Mouse (Mus musculus) hindbrain, postnatal 0 days (tissue): ENCODE measurements around the gene Cx3cr1. TPM values are rescaled to one million over a fixed set of nuclear protein-coding genes. Genes with fewer than 3 reads are reported as not detected.

Experiments used
- ATAC-seq: fragments of 200-750 bp; cut with Nextera tagmentation; 2 replicates; pipeline ENCODE4 v1.8.0; 2017; ENCODE audit warnings: mild to moderate bottlenecking, moderate TSS enrichment, moderate library complexity
- DNase-seq: peaks from one replicate; pipeline ENCODE4 v3.0.0-alpha.2; 2015; ENCODE audit warnings: low spot score
- H3K27ac ChIP-seq: fragments of 300-500 bp; sonication (generic); 2 replicates; pipeline ENCODE4 v1.5.1; 2014; ENCODE audit warnings: mild to moderate bottlenecking
- H3K27me3 ChIP-seq: fragments of 300-500 bp; sonication (generic); 2 replicates; pipeline ENCODE4 v1.6.1; 2014; ENCODE audit warnings: low read length, mixed read lengths; ENCODE audit not compliant: insufficient read depth
- H3K36me3 ChIP-seq: fragments of 300-500 bp; sonication (generic); 2 replicates; pipeline ENCODE4 v1.6.1; 2014; ENCODE audit warnings: low read length, mixed read lengths; ENCODE audit not compliant: insufficient read depth
- H3K4me1 ChIP-seq: fragments of 300-500 bp; sonication (generic); 2 replicates; pipeline ENCODE4 v1.6.1; 2014; ENCODE audit warnings: antibody characterized with exemption, low read length, mixed read lengths; ENCODE audit not compliant: insufficient read depth
- H3K4me2 ChIP-seq: fragments of 300-500 bp; sonication (generic); 2 replicates; pipeline ENCODE4 v1.6.1; 2014; ENCODE audit warnings: low read depth, mild to moderate bottlenecking, low read length, moderate library complexity, mixed read lengths
- H3K4me3 ChIP-seq: fragments of 300-500 bp; sonication (generic); 2 replicates; pipeline ENCODE4 v1.5.1; 2014; ENCODE audit warnings: low read length
- H3K9ac ChIP-seq: fragments of 300-500 bp; sonication (generic); replicated peaks from 2 replicates; pipeline ENCODE4 v1.6.1; 2014; ENCODE audit warnings: mild to moderate bottlenecking, low read length, moderate library complexity, mixed read lengths
- H3K9me3 ChIP-seq: fragments of 300-500 bp; sonication (generic); 2 replicates; pipeline ENCODE4 v1.6.1; 2016; ENCODE audit warnings: low read length, mixed read lengths
- CTCF ChIP-seq: IDR thresholded peaks from 2 replicates; pipeline ENCODE4 v1.5.1; 2016; ENCODE audit warnings: antibody characterized with exemption, control low read depth, low read depth
- WGBS: fragments of 180-500 bp; shearing (Covaris S2); extraction: QIAGEN DNeasy Blood & Tissue Kit; methylation state at CpG from one replicate; pipeline ENCODE4 v1.1.7; 2014; 5-methylcytosine and 5-hydroxymethylcytosine counted together
- polyA plus RNA-seq: library from polyadenylated mRNA; unstranded; fragments of >200 nt; fragmentation: Nextera tagmentation; extraction: Ambion mirVana; gene quantifications from 2 replicates; pipeline ENCODE4 v1.2.1, GENCODE M21; 2015
- total RNA-seq: library from RNA; depleted of rRNA; stranded (reverse); fragments of >200 nt; gene quantifications from 2 replicates; pipeline ENCODE4 v1.2.3, GENCODE M21; 2014; rRNA removed

The Cx3cr1 gene
- total RNA-seq (17.3 and 21.5 TPM in 2 replicates), polyA plus RNA-seq (12.2 and 13.0 TPM in 2 replicates)

DNA sequence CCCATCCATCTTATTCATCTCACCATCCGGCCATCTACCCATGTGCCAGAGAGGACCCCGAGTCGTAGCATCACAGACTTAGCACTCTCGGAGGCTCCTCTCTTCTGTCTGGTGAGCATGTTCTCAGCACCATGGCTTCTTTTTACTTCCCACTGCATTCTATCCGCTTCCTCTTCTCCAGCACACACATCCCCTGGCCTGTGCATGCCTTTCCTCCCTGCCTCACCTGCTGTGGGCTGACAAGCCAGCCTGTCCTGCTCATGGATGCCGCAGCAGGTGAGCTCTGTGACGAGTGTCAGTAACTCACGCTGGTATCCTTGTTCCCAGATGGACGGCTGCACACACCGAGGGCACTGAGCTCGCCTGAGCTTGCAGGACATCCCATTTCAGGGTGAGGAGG lies at the start of gene Cx3cr1:
TSS of gene Cx3cr1 (minus strand) at position 101 of the 400 bp plus-strand sequence.
- no peaks in the 10 kb centered on the region for H3K9me3 ChIP-seq
- H3K4me2 ChIP-seq: no peak within 1 kb of the TSS
- no peaks in the 10 kb centered on the region for H3K27me3 ChIP-seq
- H3K27ac ChIP-seq: no peak within 1 kb of the TSS
- H3K36me3 ChIP-seq: no peaks in the 10 kb centered on the region
- 82% methylated on average over 11 of the region's 11 CpGs for WGBS
- no peak for ATAC-seq
- H3K4me3 ChIP-seq: no peak within 1 kb of the TSS
- no peaks in the 10 kb centered on the region for H3K4me1 ChIP-seq
- no peak within 1 kb of the TSS for H3K9ac ChIP-seq
- no peak for DNase-seq
- no peak for TF ChIP-seq CTCF

- Histone ChIP-seq H3K27me3 (no peaks in the 10 kb centered on the region), H3K4me3 (no peak overlapping the region), H3K36me3 (peaks cover 47% of the 10 kb centered on the region), H3K4me1 (no peaks in the 10 kb centered on the region), H3K9me3 (no peaks in the 10 kb centered on the region), H3K9ac (no peak overlapping the region), H3K27ac (no peak overlapping the region), H3K4me2 (no peak overlapping the region)
- ATAC-seq: no peak
- 91% methylated on average over 4 of the region's 4 CpGs for WGBS
- TF ChIP-seq CTCF: no peak
- no peak for DNase-seq
Observed at GRCm38 (mm10) chr9:120118212-120118611, 48.5 kb upstream of the Cx3cr1 start.

DNA sequence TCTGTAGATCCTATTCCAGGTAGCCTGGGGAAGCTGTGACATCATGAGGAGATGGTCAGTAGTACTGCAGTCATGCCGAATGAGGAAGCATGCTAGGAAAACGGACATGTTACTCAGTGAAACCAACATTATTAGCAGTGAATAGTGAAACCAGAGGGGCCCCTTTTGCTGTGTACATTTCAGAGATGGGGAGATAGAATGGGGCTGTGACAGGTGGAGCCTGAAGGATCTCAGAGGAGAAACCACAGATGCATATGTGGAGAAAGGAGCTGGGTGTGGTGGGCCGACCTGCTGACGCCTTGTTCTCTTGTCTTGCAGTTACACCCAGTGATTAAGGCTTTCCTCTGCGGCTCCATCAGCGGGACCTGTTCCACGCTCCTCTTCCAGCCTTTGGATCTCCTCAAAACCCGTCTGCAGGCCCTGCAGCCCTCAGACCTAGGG lies 46.5 kb upstream of the Cx3cr1 start:
- WGBS: 89% methylated on average over 8 of the region's 8 CpGs
- no peak for ATAC-seq

GRCm38 (mm10) chr9:120115580-120115979 lies 45.9 kb upstream of the Cx3cr1 start:
- Histone ChIP-seq H3K4me1 (peaks cover 5% of the 10 kb centered on the region; the same call in 1 of the 2 replicates), H3K9me3 (no peaks in the 10 kb centered on the region), H3K4me3 (no peak overlapping the region), H3K27me3 (no peaks in the 10 kb centered on the region), H3K36me3 (peaks cover 29% of the 10 kb centered on the region), H3K4me2 (no peak overlapping the region), H3K27ac (no peak overlapping the region), H3K9ac (no peak overlapping the region)
- WGBS: 79% methylated on average over 5 of the region's 5 CpGs
- ATAC-seq (no peak), DNase-seq (no peak)
- TF ChIP-seq CTCF: no peak

More for the DNA sequence above, 46.5 kb upstream of the Cx3cr1 start:
- no peaks in the 10 kb centered on the region for H3K27me3 ChIP-seq
- no peak overlapping the region for H3K9ac ChIP-seq
- no peak overlapping the region for H3K4me3 ChIP-seq
- TF ChIP-seq CTCF: no peak
- peaks cover 3% of the 10 kb centered on the region; the same call in 1 of the 2 replicates for H3K4me1 ChIP-seq
- DNase-seq: no peak
- no peak overlapping the region for H3K27ac ChIP-seq
- no peaks in the 10 kb centered on the region for H3K9me3 ChIP-seq
- H3K36me3 ChIP-seq: peaks cover 35% of the 10 kb centered on the region
- no peak overlapping the region for H3K4me2 ChIP-seq

DNA sequence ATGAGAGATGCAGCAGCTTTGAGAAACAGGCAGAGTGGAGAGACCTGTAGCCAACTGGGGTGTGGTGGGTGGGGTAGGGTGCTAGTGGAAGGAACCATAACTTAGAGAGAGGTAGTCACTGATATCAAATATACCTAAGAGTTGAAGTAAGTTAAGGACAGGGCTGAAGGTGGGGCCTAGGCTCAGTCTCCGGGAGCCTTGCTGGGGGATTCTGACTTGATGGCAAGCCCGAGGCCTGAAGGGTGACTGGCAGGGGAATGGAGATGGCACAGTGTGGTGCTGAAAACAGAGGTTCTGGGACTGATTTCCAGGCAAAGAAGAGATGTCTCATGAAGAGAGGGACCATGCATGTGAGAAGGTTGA lies 45.1 kb upstream of the Cx3cr1 start:
- peaks cover 21% of the 10 kb centered on the region for H3K36me3 ChIP-seq
- no peak overlapping the region for H3K4me2 ChIP-seq
- no peaks in the 10 kb centered on the region for H3K9me3 ChIP-seq
- no peak overlapping the region for H3K9ac ChIP-seq
- H3K27ac ChIP-seq: no peak overlapping the region
- H3K4me3 ChIP-seq: no peak overlapping the region
- WGBS: 84% methylated on average over 2 of the region's 2 CpGs
- no peaks in the 10 kb centered on the region for H3K27me3 ChIP-seq
- DNase-seq: no peak
- H3K4me1 ChIP-seq: peaks cover 5% of the 10 kb centered on the region; the same call in 1 of the 2 replicates
- ATAC-seq: no peak
- TF ChIP-seq CTCF: no peak

DNA sequence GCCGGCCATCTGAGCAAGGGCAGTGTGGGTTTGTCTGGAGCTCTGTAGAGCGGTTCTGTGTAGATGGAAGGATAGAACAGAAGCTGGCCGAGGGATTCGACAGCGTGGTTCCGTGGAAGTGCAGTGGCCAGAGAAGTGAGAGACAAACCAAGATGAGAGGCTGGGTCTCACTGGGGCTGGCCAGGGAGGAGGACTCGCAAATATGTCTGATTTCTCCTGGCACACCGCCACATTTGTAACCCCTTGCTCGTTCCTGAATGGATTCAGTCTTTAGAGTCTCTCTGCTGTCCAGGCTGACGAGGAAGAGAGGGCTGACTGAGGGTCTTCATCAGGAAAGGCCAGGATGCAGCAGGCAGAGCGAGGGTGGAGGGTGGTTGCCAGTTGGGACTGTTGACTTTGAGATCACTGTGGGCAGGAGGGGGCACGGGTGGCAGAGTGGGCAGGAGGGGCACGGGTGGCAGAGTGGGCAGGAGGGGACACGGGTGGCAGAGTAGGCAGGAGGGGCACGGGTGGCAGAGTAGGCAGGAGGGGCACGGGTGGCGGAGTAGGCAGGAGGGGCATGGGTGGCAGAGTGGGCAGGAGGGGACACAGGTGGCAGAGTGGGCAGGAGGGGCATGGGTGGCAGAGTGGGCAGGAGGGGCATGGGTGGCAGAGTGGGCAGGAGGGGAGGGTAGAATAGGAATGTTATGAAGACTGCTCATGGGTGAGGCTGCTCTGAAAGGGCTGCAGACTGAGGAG lies 44.5 kb upstream of the Cx3cr1 start:
- TF ChIP-seq CTCF: no peak
- peaks cover 16% of the 10 kb centered on the region for H3K36me3 ChIP-seq
- H3K4me3 ChIP-seq: no peak overlapping the region
- H3K27ac ChIP-seq: no peak overlapping the region
- ATAC-seq (no peak), DNase-seq (no peak)
- WGBS: 84% methylated on average over 17 of the region's 17 CpGs
- H3K4me2 ChIP-seq: no peak overlapping the region
- no peak overlapping the region for H3K9ac ChIP-seq
- H3K9me3 ChIP-seq: no peaks in the 10 kb centered on the region
- H3K27me3 ChIP-seq: no peaks in the 10 kb centered on the region
- peaks cover 5% of the 10 kb centered on the region; the same call in 1 of the 2 replicates for H3K4me1 ChIP-seq

DNA sequence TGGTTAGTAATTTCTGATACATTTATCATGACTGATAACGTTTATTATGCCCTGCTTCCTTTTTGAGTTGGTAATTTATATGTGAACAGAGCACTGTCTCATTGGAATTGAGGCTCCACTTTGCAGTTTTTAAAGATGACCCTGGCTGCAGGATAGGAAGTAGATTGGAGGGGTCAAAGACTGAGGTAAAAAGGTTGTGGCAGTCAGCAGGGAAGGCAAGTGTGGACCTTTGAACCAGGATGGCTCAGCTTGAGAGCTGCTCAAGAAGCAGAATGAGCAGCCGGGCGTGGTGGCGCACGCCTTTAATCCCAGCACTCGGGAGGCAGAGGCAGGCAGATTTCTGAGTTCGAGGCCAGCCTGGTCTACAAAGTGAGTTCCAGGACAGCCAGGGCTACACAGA lies 43.8 kb upstream of the Cx3cr1 start:
- Histone ChIP-seq H3K9me3 (no peaks in the 10 kb centered on the region), H3K27ac (no peak overlapping the region), H3K4me1 (peaks cover 5% of the 10 kb centered on the region; the same call in 1 of the 2 replicates), H3K4me3 (no peak overlapping the region), H3K36me3 (peaks cover 14% of the 10 kb centered on the region; the same call in 1 of the 2 replicates), H3K9ac (no peak overlapping the region), H3K27me3 (no peaks in the 10 kb centered on the region), H3K4me2 (no peak overlapping the region)
- no peak for TF ChIP-seq CTCF
- no peak for ATAC-seq
- 96% methylated on average over 6 of the region's 7 CpGs for WGBS
- DNase-seq: no peak
